Mouse (Mus musculus): ENCODE measurements around the gene Mocs1.
"Not testable (repeated sequence)": the region's sequence is repeated elsewhere in the genome, so short reads cannot be mapped to it uniquely, and the experiment has no call there.

Gene Mocs1

GRCm38 (mm10) chr17:49432071-49432711 is 4.0 kb downstream of the Mocs1 start:
- no peak for DNase-seq (ENCODE audit: low spot score in 2 of 2)

- no peak for DNase-seq (ENCODE audit: low spot score in 2 of 2)
Measured at GRCm38 (mm10) chr17:49433071-49433470, 4.9 kb downstream of the Mocs1 start.

- no peak for DNase-seq (ENCODE audit: low spot score in 2 of 2)
Measured at GRCm38 (mm10) chr17:49434236-49434635, 6.1 kb downstream of the Mocs1 start.

- DNase-seq (ENCODE audit: low spot score in 2 of 2): no peak
Measured at GRCm38 (mm10) chr17:49435081-49435480, 6.9 kb downstream of the Mocs1 start.

GRCm38 (mm10) chr17:49436631-49437030 is 8.5 kb downstream of the Mocs1 start:
- no peak for DNase-seq (ENCODE audit: low spot score in 2 of 2)

GRCm38 (mm10) chr17:49437306-49437705 is 9.1 kb downstream of the Mocs1 start:
- DNase-seq (ENCODE audit: low spot score in 2 of 2): not testable (repeated sequence)

- DNase-seq (ENCODE audit: low spot score in 2 of 2): no peak
Measured at GRCm38 (mm10) chr17:49438822-49439574, 10.8 kb downstream of the Mocs1 start.

- DNase-seq (ENCODE audit: low spot score in 2 of 2): no peak
Measured at GRCm38 (mm10) chr17:49439706-49440105, 11.5 kb downstream of the Mocs1 start.

- no peak for DNase-seq (ENCODE audit: low spot score in 2 of 2)
Measured at GRCm38 (mm10) chr17:49440331-49441130, 12.4 kb downstream of the Mocs1 start.

GRCm38 (mm10) chr17:49442841-49443240 is 14.7 kb downstream of the Mocs1 start:
- DNase-seq (ENCODE audit: low spot score in 2 of 2): not testable (repeated sequence)

- DNase-seq (ENCODE audit: low spot score in 2 of 2): no peak
Measured at GRCm38 (mm10) chr17:49448570-49449229, 20.5 kb downstream of the Mocs1 start.

- no peak for DNase-seq (ENCODE audit: low spot score in 2 of 2)
Measured at GRCm38 (mm10) chr17:49449230-49449608, 21.1 kb downstream of the Mocs1 start.

- DNase-seq (ENCODE audit: low spot score in 2 of 2): no peak
Measured at GRCm38 (mm10) chr17:49450922-49451321, 22.8 kb downstream of the Mocs1 start.

- DNase-seq (ENCODE audit: low spot score in 2 of 2): no peak
Measured at GRCm38 (mm10) chr17:49456334-49456733, 28.2 kb downstream of the Mocs1 start.

GRCm38 (mm10) chr17:49457833-49458232 is 29.7 kb downstream of the Mocs1 start:
- DNase-seq (ENCODE audit: low spot score in 2 of 2): no peak

- no peak for DNase-seq (ENCODE audit: low spot score in 2 of 2)
Measured at GRCm38 (mm10) chr17:49458386-49458785, 30.2 kb downstream of the Mocs1 start.

GRCm38 (mm10) chr17:49464884-49465283 is 36.7 kb downstream of the Mocs1 start:
- DNase-seq (ENCODE audit: low spot score in 2 of 2): no peak

GRCm38 (mm10) chr17:49468223-49468622 is 40.1 kb downstream of the Mocs1 start:
- peak; percentile 59 to 66 for DNase-seq (ENCODE audit: low spot score in 2 of 2)

- DNase-seq (ENCODE audit: low spot score in 2 of 2): no peak
Measured at GRCm38 (mm10) chr17:49472626-49473025, 44.5 kb downstream of the Mocs1 start.

GRCm38 (mm10) chr17:49474051-49474450 is 45.9 kb downstream of the Mocs1 start:
- DNase-seq (ENCODE audit: low spot score in 2 of 2): peak; percentile 44 to 65

GRCm38 (mm10) chr17:49475174-49475573 is 47.0 kb downstream of the Mocs1 start:
- DNase-seq (ENCODE audit: low spot score in 2 of 2): no peak

- DNase-seq (ENCODE audit: low spot score in 2 of 2): no peak
Measured at GRCm38 (mm10) chr17:49477370-49477769, 49.2 kb downstream of the Mocs1 start.
